9 mouse cellular contexts compared by ENCODE assay signal in the genomic region with DNA sequence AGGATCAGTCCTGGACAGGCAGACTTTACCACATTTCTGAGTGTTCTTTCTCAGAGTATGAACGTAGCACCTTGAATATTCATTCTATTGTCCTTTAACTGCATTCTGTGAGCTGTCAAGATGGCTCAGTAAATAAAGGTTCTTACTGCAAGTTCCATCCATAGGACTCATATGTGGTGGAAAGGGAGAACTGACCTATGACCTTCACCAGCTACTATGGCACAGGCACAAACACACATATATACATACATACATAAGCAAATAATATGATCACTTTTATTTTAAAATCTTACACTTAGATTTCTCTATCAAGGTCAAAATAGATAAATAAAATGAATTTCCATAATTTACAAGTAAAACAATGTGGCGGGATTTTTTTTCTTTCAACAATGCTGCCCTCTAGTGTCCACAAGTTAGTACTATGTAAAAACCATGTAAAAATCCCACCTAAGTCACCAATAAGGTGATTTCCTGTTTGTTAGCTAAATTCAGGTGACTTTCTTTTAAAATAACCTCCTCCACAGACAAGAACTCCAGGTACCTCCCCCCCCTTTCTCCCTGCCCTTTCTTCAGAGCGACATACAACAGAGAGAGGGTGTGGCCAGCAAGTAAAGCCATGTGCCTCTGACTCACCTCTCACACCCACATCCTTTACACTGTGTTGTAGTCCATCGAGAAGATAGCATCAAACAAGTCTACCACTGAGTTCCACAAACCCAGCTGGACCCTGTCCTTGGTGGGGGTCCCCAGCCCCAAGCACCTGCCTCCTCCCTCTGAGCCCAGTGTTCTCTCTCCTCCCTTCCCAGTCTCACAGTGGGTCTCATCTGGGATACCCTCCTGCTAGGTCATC. TPM values are rescaled to one million over a fixed set of nuclear protein-coding genes. Genes with fewer than 3 reads are reported as not detected.
DNase-seq lines count a peak whose midpoint lies in the region; ATAC-seq and TF ChIP-seq lines count a peak whose summit lies in the region.
"Had no signal": no experiment of that assay in that cellular context is flagged by ENCODE, and none has a peak within 500 bp of the region (broad histone marks: within the 10 kb centered on the region; RNA-seq: fewer than 3 reads in every experiment).

No protein-coding gene starts in this region.

- no peaks in the 10 kb centered on the region for H3K4me1 ChIP-seq in kidney, embryonic 15.5 days
- no peaks in the 10 kb centered on the region for H3K4me1 ChIP-seq in ES-E14 (ENCODE audit: control insufficient read depth in 2 of 2, insufficient read depth in 2 of 2, low read length in 2 of 2, poor library complexity in 1 of 2)
- H3K4me1 ChIP-seq in forebrain, embryonic 14.5 days (ENCODE audit: control insufficient read depth, insufficient read depth, low read length): no peaks in the 10 kb centered on the region
- H3K4me1 ChIP-seq in liver, embryonic 11.5 days (replicated peaks; ENCODE audit: control insufficient read depth, insufficient read depth, low read length): no peaks in the 10 kb centered on the region; the same call in 1 of the 2 replicates
- H3K4me1 ChIP-seq: embryonic facial prominence, embryonic 12.5 days had no signal

- in situ Hi-C loops in ES-E14 (cut with MboI; ENCODE audit: low sequenced_read_pairs in 2 of 2, unreplicated experiment in 2 of 2): no loop called here

- DNase-seq in kidney, postnatal 14 days: no peak
- peak; percentile 22 for DNase-seq in ES-E14 (ENCODE audit: low read depth, low spot score)
- DNase-seq in forebrain, embryonic 14.5 days (ENCODE audit: low spot score): peak; percentile 75
- DNase-seq in mesoderm, embryonic 11.5 days (ENCODE audit: low read depth, low spot score): peak; percentile 23
- DNase-seq in adrenal gland, adult 2 months: no peak
- DNase-seq in urinary bladder, postnatal 36 days (ENCODE audit: low spot score in 2 of 2): no peak
- no peak for DNase-seq in liver, embryonic 11.5 days (ENCODE audit: low spot score)

- no peak overlapping the region for H3K4me3 ChIP-seq in kidney, embryonic 15.5 days (replicated peaks)
- no peak overlapping the region for H3K4me3 ChIP-seq in ES-E14 (ENCODE audit: insufficient read depth in 1 of 2, low read depth in 1 of 2, low read length in 2 of 2, poor library complexity in 1 of 2, severe bottlenecking in 1 of 2)
- no peak overlapping the region for H3K4me3 ChIP-seq in forebrain, embryonic 14.5 days (ENCODE audit: low read depth, low read length)
- H3K4me3 ChIP-seq in liver, embryonic 11.5 days (ENCODE audit: low read depth, low read length): no peak overlapping the region
- H3K4me3 ChIP-seq: embryonic facial prominence, embryonic 12.5 days had no signal

- no peak overlapping the region for H3K4me2 ChIP-seq in kidney, embryonic 15.5 days
- no peak overlapping the region for H3K4me2 ChIP-seq in forebrain, embryonic 14.5 days (ENCODE audit: low read length)
- no peak overlapping the region for H3K4me2 ChIP-seq in liver, embryonic 11.5 days
- H3K4me2 ChIP-seq: embryonic facial prominence, embryonic 12.5 days had no signal

- WGBS in kidney, embryonic 15.5 days: 49% methylated on average over 4 of the region's 4 CpGs
- 54% methylated on average over 4 of the region's 4 CpGs for WGBS in forebrain, embryonic 14.5 days
- WGBS in liver, embryonic 11.5 days: 43% methylated on average over 4 of the region's 4 CpGs

- no peaks in the 10 kb centered on the region for H3K36me3 ChIP-seq in kidney, embryonic 15.5 days
- no peaks in the 10 kb centered on the region for H3K36me3 ChIP-seq in ES-E14 (ENCODE audit: control insufficient read depth, insufficient read depth, low read length, poor library complexity, severe bottlenecking)
- no peaks in the 10 kb centered on the region for H3K36me3 ChIP-seq in forebrain, embryonic 14.5 days (ENCODE audit: control insufficient read depth, insufficient read depth, low read length)
- H3K36me3 ChIP-seq in liver, embryonic 11.5 days (ENCODE audit: control insufficient read depth, insufficient read depth, low read length): no peaks in the 10 kb centered on the region
- H3K36me3 ChIP-seq: embryonic facial prominence, embryonic 12.5 days had no signal

- H3K27me3 ChIP-seq in kidney, embryonic 15.5 days: no peaks in the 10 kb centered on the region
- no peaks in the 10 kb centered on the region for H3K27me3 ChIP-seq in forebrain, embryonic 14.5 days (replicated peaks; ENCODE audit: control insufficient read depth, insufficient read depth, low read length)
- H3K27me3 ChIP-seq in liver, embryonic 11.5 days (replicated peaks; ENCODE audit: control insufficient read depth, insufficient read depth, low read length): no peaks in the 10 kb centered on the region
- H3K27me3 ChIP-seq: embryonic facial prominence, embryonic 12.5 days had no signal

- no peak overlapping the region for H3K27ac ChIP-seq in kidney, embryonic 15.5 days
- H3K27ac ChIP-seq in ES-E14 (ENCODE audit: insufficient read depth, low read depth, low read length, poor library complexity, severe bottlenecking): no peak overlapping the region
- no peak overlapping the region for H3K27ac ChIP-seq in forebrain, embryonic 14.5 days (ENCODE audit: low read depth, low read length)
- H3K27ac ChIP-seq in liver, embryonic 11.5 days (ENCODE audit: low read depth, low read length): no peak overlapping the region
- H3K27ac ChIP-seq: embryonic facial prominence, embryonic 12.5 days had no signal

- ATAC-seq in kidney, embryonic 15.5 days (replicated peaks; ENCODE audit: low FRiP score): peak; percentile 63; the same call in 1 of the 2 replicates
- peak; percentile 70; the same call in 1 of the 2 replicates for ATAC-seq in forebrain, embryonic 14.5 days
- no peak for ATAC-seq in liver, embryonic 11.5 days (replicated peaks; ENCODE audit: low FRiP score)

- no peaks in the 10 kb centered on the region for H3K9me3 ChIP-seq in kidney, embryonic 15.5 days (replicated peaks)
- no peaks in the 10 kb centered on the region for H3K9me3 ChIP-seq in ES-E14 (ENCODE audit: control insufficient read depth, insufficient read depth, low read depth, low read length)
- H3K9me3 ChIP-seq in forebrain, embryonic 14.5 days (replicated peaks; ENCODE audit: control insufficient read depth, low read length): no peaks in the 10 kb centered on the region
- H3K9me3 ChIP-seq in liver, embryonic 11.5 days (ENCODE audit: control insufficient read depth, low read length): no peaks in the 10 kb centered on the region
- H3K9me3 ChIP-seq: embryonic facial prominence, embryonic 12.5 days had no signal

- H3K9ac ChIP-seq in kidney, embryonic 15.5 days: no peak overlapping the region
- no peak overlapping the region for H3K9ac ChIP-seq in ES-E14 (ENCODE audit: insufficient read depth, low read depth, low read length, poor library complexity, severe bottlenecking)
- H3K9ac ChIP-seq in forebrain, embryonic 14.5 days (ENCODE audit: low read length): no peak overlapping the region
- no peak overlapping the region for H3K9ac ChIP-seq in liver, embryonic 11.5 days (ENCODE audit: low read depth, low read length)
- H3K9ac ChIP-seq: embryonic facial prominence, embryonic 12.5 days had no signal

TF ChIP-seq in ES-E14, 5 proteins besides CTCF, POLR2A, EP300 and RAD21:
- no peak for TF ChIP-seq ZC3H11A (IDR thresholded peaks at IDR 0.05; ENCODE audit: borderline replicate concordance, low read depth, low read length)
- peak; percentile 63 for TF ChIP-seq ZNF384 (IDR thresholded peaks at IDR 0.05; ENCODE audit: low read depth, low read length)
- TF ChIP-seq HCFC1 (IDR thresholded peaks at IDR 0.05; ENCODE audit: borderline replicate concordance, insufficient read depth, low read length): no peak

RNA-seq across cellular contexts. Expression of a gene that starts 39.9 kb away (rescaled TPM):
- polyA plus RNA-seq in kidney, embryonic 15.5 days (2015; fragmentation: Nextera tagmentation; extraction: Ambion mirVana): 283 and 305 TPM in 2 replicates
- 224 and 251 TPM in 2 replicates for total RNA-seq in ES-E14 (2012; rRNA removed)
- polyA plus RNA-seq in forebrain, embryonic 14.5 days (2014; fragmentation: Nextera tagmentation; extraction: Ambion mirVana): 208 and 211 TPM in 2 replicates
- 100 to 1,000 TPM; 169 to 179 TPM for total RNA-seq in adrenal gland, adult 2 months (2021)
- polyA plus RNA-seq in adrenal gland, adult 2 months (2012; rRNA removed): 30.4 and 38.5 TPM in 2 replicates
- 228 and 245 TPM in 2 replicates for polyA plus RNA-seq in liver, embryonic 11.5 days (2014; fragmentation: Nextera tagmentation; extraction: Ambion mirVana)

Comparison
In these comparisons a context has a peak if more than half of its experiments do, and no peak if none do; other contexts are left out.
1. DNase-seq: peak in ES-E14 (single experiment), forebrain, embryonic 14.5 days (single experiment) and mesoderm, embryonic 11.5 days (single experiment); none in kidney, postnatal 14 days (single experiment), adrenal gland, adult 2 months (single experiment), urinary bladder, postnatal 36 days (0 of 2) and liver, embryonic 11.5 days (single experiment).